Mouse (Mus musculus) heart, postnatal 14 days (tissue): ENCODE measurements around the gene Lyz1. TPM values are rescaled to one million over a fixed set of nuclear protein-coding genes. Genes with fewer than 3 reads are reported as not detected.

Experiments
- total RNA-seq, 2 experiments: library from RNA; stranded (reverse); gene quantifications; 2 replicates each; pipeline ENCODE4 v1.2.3; 2021

Gene Lyz1
- total RNA-seq, 2 experiments from 2014 or later = 8.6 to 9.2 TPM

Other genes starting within 250 kb of the Lyz1 start
- 100 to 1,000 TPM; 247 to 264 TPM for gene Lrrc10, start 247.5 kb downstream of the Lyz1 start, total RNA-seq
- 100 to 1,000 TPM; 121 to 137 TPM for gene Cct2, start 229.1 kb downstream of the Lyz1 start, total RNA-seq
- 10 to 100 TPM; 17.9 to 19.5 TPM for gene Frs2, start 144.3 kb downstream of the Lyz1 start, total RNA-seq
- gene Yeats4, start 68.4 kb downstream of the Lyz1 start, total RNA-seq = 10 to 100 TPM; 28.0 to 28.8 TPM
- gene 9530003J23Rik, start 54.2 kb downstream of the Lyz1 start, total RNA-seq = not detected
- gene Lyz2, start 10.5 kb downstream of the Lyz1 start, total RNA-seq = 10 to 100 TPM; 93.0 to 99.3 TPM
- gene Cpsf6, start 87.1 kb upstream of the Lyz1 start, total RNA-seq = 10 to 100 TPM; 43.6 to 43.8 TPM